Mouse (Mus musculus): Measurements from ENCODE around the gene Creb5. TPM values are rescaled to one million over a fixed set of nuclear protein-coding genes. Genes with fewer than 3 reads are reported as not detected.
A peak's percentile ranks its signal among the peaks of the same experiment; 100 is the strongest.

Gene Creb5
- total RNA-seq, 1 experiment from 2014 or later, result 3.4 TPM

GRCm38 (mm10) chr6:53548236-53548635 is 261.2 kb downstream of the Creb5 start:
- no peak for DNase-seq

- DNase-seq, result no peak
These were observed 262.3 kb downstream of the Creb5 start for GRCm38 (mm10) chr6:53549409-53549808.

GRCm38 (mm10) chr6:53556050-53556449 is 269.0 kb downstream of the Creb5 start:
- DNase-seq, result peak; percentile 37

- DNase-seq, result no peak
These were observed 273.9 kb downstream of the Creb5 start for GRCm38 (mm10) chr6:53560928-53561327.

- no peak for DNase-seq
These were observed 275.5 kb downstream of the Creb5 start for GRCm38 (mm10) chr6:53562586-53562985.

GRCm38 (mm10) chr6:53563546-53564185 is 276.6 kb downstream of the Creb5 start:
- no peak for DNase-seq

GRCm38 (mm10) chr6:53569436-53569835 is 282.4 kb downstream of the Creb5 start:
- no peak for DNase-seq

GRCm38 (mm10) chr6:53570906-53571305 is 283.8 kb downstream of the Creb5 start:
- no peak for DNase-seq

- DNase-seq, result no peak
These were observed 284.6 kb downstream of the Creb5 start for GRCm38 (mm10) chr6:53571571-53572122.

GRCm38 (mm10) chr6:53572456-53572855 is 285.4 kb downstream of the Creb5 start:
- DNase-seq, result no peak

- DNase-seq, result peak; percentile 91
These were observed 286.1 kb downstream of the Creb5 start for GRCm38 (mm10) chr6:53572979-53573710.

- no peak for DNase-seq
These were observed 286.6 kb downstream of the Creb5 start for GRCm38 (mm10) chr6:53573711-53574065.

- no peak for DNase-seq
These were observed 287.0 kb downstream of the Creb5 start for GRCm38 (mm10) chr6:53574097-53574496.

GRCm38 (mm10) chr6:53575191-53575590 is 288.1 kb downstream of the Creb5 start:
- no peak for DNase-seq

- no peak for DNase-seq
These were observed 288.8 kb downstream of the Creb5 start for GRCm38 (mm10) chr6:53575836-53576235.

- no peak for DNase-seq
These were observed 289.8 kb downstream of the Creb5 start for GRCm38 (mm10) chr6:53576841-53577240.

GRCm38 (mm10) chr6:53577776-53578175 is 290.7 kb downstream of the Creb5 start:
- no peak for DNase-seq

- no peak for DNase-seq
These were observed 293.3 kb downstream of the Creb5 start for GRCm38 (mm10) chr6:53580346-53580745.

GRCm38 (mm10) chr6:53583234-53583875 is 296.3 kb downstream of the Creb5 start:
- no peak for DNase-seq

- no peak for DNase-seq
These were observed 297.8 kb downstream of the Creb5 start for GRCm38 (mm10) chr6:53584718-53585405.

- DNase-seq, result no peak
These were observed 302.7 kb downstream of the Creb5 start for GRCm38 (mm10) chr6:53589746-53590145.

- no peak for DNase-seq
These were observed 305.2 kb downstream of the Creb5 start for GRCm38 (mm10) chr6:53592230-53592629.

GRCm38 (mm10) chr6:53593603-53594002 is 306.5 kb downstream of the Creb5 start:
- DNase-seq, result no peak
